Comparison of ENCODE assay signal across 18 mouse cellular contexts in the genomic region with DNA sequence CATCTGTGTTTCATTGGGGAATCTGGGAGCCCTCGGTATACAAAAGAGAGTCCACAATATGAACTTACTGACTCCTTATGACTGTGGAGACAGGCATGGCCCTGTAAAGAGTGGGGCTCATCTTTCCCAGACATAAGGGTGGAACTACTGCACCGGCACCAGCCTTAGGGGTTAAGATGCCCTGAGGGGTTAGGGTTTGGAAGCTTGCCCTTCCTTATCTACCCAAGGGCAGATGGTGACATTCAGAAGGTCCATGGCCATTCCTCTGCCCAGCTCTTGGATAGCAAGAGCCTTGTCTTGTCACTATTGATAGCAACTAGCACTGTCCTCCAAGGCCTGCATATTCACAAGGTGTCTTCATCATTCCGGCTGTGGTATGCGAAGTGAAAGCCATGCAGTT.
"Had no signal": no experiment of that assay in that cellular context is flagged by ENCODE, and none has a peak within 500 bp of the region (broad histone marks: within the 10 kb centered on the region; RNA-seq: fewer than 3 reads in every experiment).

No protein-coding gene starts in this region.

- H3K4me2 ChIP-seq: limb, embryonic 13.5 days; neural tube, embryonic 15.5 days had no signal

- H3K4me3 ChIP-seq: limb, embryonic 13.5 days; midbrain, embryonic 10.5 days; myocyte; neural tube, embryonic 15.5 days had no signal

- H3K36me3 ChIP-seq: limb, embryonic 13.5 days; midbrain, embryonic 10.5 days; neural tube, embryonic 15.5 days had no signal

- H3K9ac ChIP-seq: limb, embryonic 13.5 days; liver, embryonic 14.5 days; neural tube, embryonic 15.5 days had no signal

- DNase-seq: kidney, adult 11 months; kidney, adult 9 months; kidney, postnatal 36 days; layer of hippocampus, adult 9-11 months; layer of hippocampus, postnatal 36 days; lung, adult 2 months; lung, postnatal 4 days; midbrain, embryonic 14.5 days; right cerebral cortex, adult 18-20 months; right cerebral cortex, postnatal 25 days; thymus, postnatal 4 days had no signal

- ATAC-seq: hindbrain, postnatal 0 days had no signal

- H3K27ac ChIP-seq: hindbrain, postnatal 0 days; kidney, postnatal 0 days; liver, embryonic 14.5 days; midbrain, embryonic 10.5 days; neural tube, embryonic 15.5 days had no signal

- H3K9me3 ChIP-seq: neural tube, embryonic 15.5 days had no signal
